Mouse (Mus musculus) brain, embryonic 14.5 days (tissue): ENCODE data around the gene Spred2.

Experiments
- CTCF ChIP-seq: fragments of 200-500 bp; IDR thresholded peaks from 2 replicates; pipeline ENCODE4 v1.5.1; 2012; ENCODE audit warnings: inconsistent platforms, mild to moderate bottlenecking, moderate library complexity, borderline replicate concordance; ENCODE audit not compliant: insufficient read depth, insufficient read length; ENCODE audit errors: extremely low read depth
- POLR2A ChIP-seq: fragments of 200-500 bp; IDR thresholded peaks from 2 replicates; pipeline ENCODE4 v1.6.1; 2012; ENCODE audit warnings: mild to moderate bottlenecking, inconsistent platforms, borderline replicate concordance; ENCODE audit not compliant: poor library complexity, insufficient read depth, insufficient read length, severe bottlenecking; ENCODE audit errors: extremely low read depth

DNA sequence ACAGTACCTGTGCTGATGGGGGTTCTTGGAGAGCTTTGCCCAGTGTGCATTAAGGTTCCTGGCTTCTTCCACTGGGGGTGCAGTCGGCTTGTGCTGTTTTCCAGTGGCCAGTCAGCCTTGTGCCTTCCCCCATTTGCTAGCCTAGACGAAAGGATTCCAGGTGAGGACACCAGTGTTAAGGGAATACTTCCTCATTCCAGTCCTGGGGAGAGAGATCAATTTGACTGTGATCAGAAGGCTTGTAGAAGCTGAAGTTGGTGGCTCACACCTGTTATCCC is 2.6 kb downstream of the Spred2 start:
- TF ChIP-seq CTCF (no peak), POLR2A (no peak)
